Mouse (Mus musculus): ENCODE data around the gene Gm5935.
"Not testable (repeated sequence)": the region's sequence is repeated elsewhere in the genome, so short reads cannot be mapped to it uniquely, and the experiment has no call there.

Gm5935 gene

GRCm38 (mm10) chrX:24775064-24775463 lies at the start of gene Gm5935:
Gene Gm5935 (minus strand): TSS chrX:24775164.
- DNase-seq (ENCODE audit: low spot score): not testable (repeated sequence)

Data from urinary bladder, postnatal 14 days (tissue).